Mouse (Mus musculus) myocyte (in vitro differentiated cells): ENCODE results near the gene Miip. TPM values are rescaled to one million over a fixed set of nuclear protein-coding genes. Genes with fewer than 3 reads are reported as not detected.
"Not testable (repeated sequence)": the region's sequence is repeated elsewhere in the genome, so short reads cannot be mapped to it uniquely, and the experiment has no call there.

Experiments used
- H3K27me3 ChIP-seq: one replicate; pipeline ENCODE4 v1.6.1; 2011; ENCODE audit not compliant: control insufficient read depth, insufficient read depth, insufficient read length
- H3K36me3 ChIP-seq: one replicate; pipeline ENCODE4 v1.6.1; 2011; ENCODE audit not compliant: control insufficient read depth, insufficient read depth
- H3K4me2 ChIP-seq: one replicate; pipeline ENCODE4 v1.6.1; 2011; ENCODE audit warnings: low read depth, control low read depth
- H3K4me3 ChIP-seq: one replicate; pipeline ENCODE4 v1.5.1; 2011; ENCODE audit warnings: mild to moderate bottlenecking, control low read depth, moderate library complexity
- H3K79me2 ChIP-seq: one replicate; pipeline ENCODE4 v1.6.1; 2011; ENCODE audit not compliant: control insufficient read depth, insufficient read depth
- H3ac ChIP-seq: one replicate; pipeline ENCODE4 v1.6.1; 2011; ENCODE audit not compliant: control insufficient read depth, insufficient read length
- CEBPB ChIP-seq: IDR thresholded peaks from 2 replicates; pipeline ENCODE4 v1.6.1; 2011; ENCODE audit warnings: mild to moderate bottlenecking, moderate library complexity; ENCODE audit not compliant: poor library complexity, insufficient read depth, severe bottlenecking
- E2F4 ChIP-seq: IDR thresholded peaks from one replicate; pipeline ENCODE4 v1.6.1; 2011; ENCODE audit warnings: mild to moderate bottlenecking, control low read depth, moderate library complexity; ENCODE audit not compliant: insufficient read depth
- MAX ChIP-seq: IDR thresholded peaks from one replicate; pipeline ENCODE4 v1.6.1; 2011; ENCODE audit warnings: low read depth, mild to moderate bottlenecking, control low read depth
- MYOD1 ChIP-seq, 3 experiments: IDR thresholded peaks; one replicate each; pipeline ENCODE4 v1.6.1; 2011; ENCODE audit warnings: control low read depth in 2 of 3, low read depth in 2 of 3, mild to moderate bottlenecking in 2 of 3, moderate library complexity in 1 of 3; ENCODE audit not compliant: insufficient read length in 2 of 3, control insufficient read depth in 1 of 3
- MYOG ChIP-seq, 3 experiments: IDR thresholded peaks; one replicate each; pipeline ENCODE4 v1.6.1; 2011; ENCODE audit warnings: control low read depth in 2 of 3, low read depth in 2 of 3, mild to moderate bottlenecking in 2 of 3; ENCODE audit not compliant: insufficient read length in 2 of 3, control insufficient read depth in 1 of 3, insufficient read depth in 1 of 3
- POLR2A ChIP-seq: IDR thresholded peaks from one replicate; pipeline ENCODE4 v1.6.1; 2011; ENCODE audit warnings: low read depth, mild to moderate bottlenecking, control low read depth, moderate library complexity; ENCODE audit not compliant: insufficient read length
- REST ChIP-seq: IDR thresholded peaks from one replicate; pipeline ENCODE4 v1.6.1; 2011; ENCODE audit warnings: mild to moderate bottlenecking, control low read depth, moderate library complexity; ENCODE audit not compliant: insufficient read depth, insufficient read length
- SRF ChIP-seq: IDR thresholded peaks from one replicate; pipeline ENCODE4 v1.6.1; 2011; ENCODE audit warnings: low read depth; ENCODE audit not compliant: control insufficient read depth, insufficient read length
- TCF12 ChIP-seq: IDR thresholded peaks from one replicate; pipeline ENCODE4 v1.6.1; 2011; ENCODE audit warnings: mild to moderate bottlenecking, control low read depth; ENCODE audit not compliant: poor library complexity, insufficient read depth, severe bottlenecking
- TCF3 ChIP-seq: IDR thresholded peaks from one replicate; pipeline ENCODE4 v1.6.1; 2011; ENCODE audit warnings: low read depth, control low read depth; ENCODE audit not compliant: insufficient read length
- USF1 ChIP-seq: IDR thresholded peaks from one replicate; pipeline ENCODE4 v1.6.1; 2011; ENCODE audit warnings: low read depth, mild to moderate bottlenecking, control low read depth, moderate library complexity
- polyA plus RNA-seq: library from polyadenylated mRNA; unstranded; fragments of >200 nt; fragmentation: generic; extraction: Trizol; gene quantifications from one replicate; pipeline ENCODE4 v1.2.1, GENCODE M21; 2012; ENCODE audit warnings: missing spikeins

Gene Miip
- polyA plus RNA-seq, 1 experiment = 11.0 TPM

DNA sequence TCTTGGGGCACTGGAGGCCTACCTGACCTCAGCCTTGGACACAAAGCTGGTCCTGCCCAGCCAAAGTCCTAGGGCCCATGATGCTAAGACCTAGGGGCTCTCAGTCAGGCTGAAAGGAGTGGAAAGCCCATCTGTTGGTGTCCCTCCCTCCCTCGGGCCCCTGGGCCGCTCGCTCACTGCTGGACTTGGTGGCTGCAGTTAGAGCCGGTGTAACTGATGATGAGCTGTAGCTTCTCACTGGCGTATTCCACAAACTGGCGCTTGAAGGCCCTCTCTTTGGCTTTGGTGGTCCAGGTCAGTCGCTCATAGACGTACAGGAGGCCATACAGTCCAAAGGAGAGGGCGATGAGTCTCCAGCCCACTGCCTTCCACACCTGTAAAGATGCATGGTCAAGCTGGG is 9.9 kb upstream of the Miip start:
- H3K27me3 ChIP-seq = no peaks in the 10 kb centered on the region
- H3ac ChIP-seq = no peak overlapping the region
- H3K79me2 ChIP-seq = no peaks in the 10 kb centered on the region
- TF ChIP-seq MAX (no peak), SRF (no peak), POLR2A (no peak), E2F4 (no peak), REST (no peak), CEBPB (no peak)
- peaks cover 38% of the 10 kb centered on the region for H3K36me3 ChIP-seq
- no peak overlapping the region for H3K4me3 ChIP-seq
- H3K4me2 ChIP-seq = no peak overlapping the region

DNA sequence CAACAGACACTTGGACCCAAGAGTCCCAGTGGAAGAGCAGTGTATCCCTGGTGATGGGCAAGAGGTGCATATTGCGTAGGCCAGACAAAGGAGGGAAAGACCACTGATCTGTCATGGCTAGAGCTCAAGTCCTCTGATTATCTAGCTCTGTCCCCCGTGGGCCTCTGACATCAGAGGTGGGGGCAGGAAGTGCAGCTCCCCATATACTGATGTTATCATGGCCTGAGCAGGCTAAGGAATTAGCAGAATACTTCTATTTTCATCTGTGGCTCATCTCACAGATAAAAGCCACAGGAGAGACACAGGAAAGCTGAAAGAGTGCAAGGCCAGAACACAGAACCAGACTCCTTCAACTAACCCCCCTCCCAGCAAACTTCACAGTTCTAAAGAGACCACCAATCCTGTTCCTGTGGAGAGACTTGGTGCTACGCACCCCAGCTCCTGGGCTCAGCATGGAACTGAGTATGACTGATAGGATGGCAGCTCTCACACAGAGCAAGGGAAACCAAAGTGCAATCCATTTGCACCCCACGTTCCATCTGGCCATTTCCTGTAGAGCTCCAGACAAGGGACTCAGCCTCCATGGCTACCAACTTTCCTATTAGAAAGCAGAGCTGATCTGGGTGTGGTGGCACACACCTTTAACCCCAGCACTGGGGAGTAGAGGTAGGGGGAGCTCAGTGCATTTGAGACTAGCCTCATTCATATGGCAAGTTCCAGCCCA is 7.4 kb upstream of the Miip start:
- Histone ChIP-seq H3K36me3 (peaks cover 48% of the 10 kb centered on the region), H3ac (no peak overlapping the region), H3K27me3 (no peaks in the 10 kb centered on the region), H3K79me2 (no peaks in the 10 kb centered on the region), H3K4me2 (no peak overlapping the region), H3K4me3 (no peak overlapping the region)
- TF ChIP-seq TCF3 (no peak), MAX (no peak), CEBPB (no peak), MYOD1 (IDR thresholded peaks at IDR 0.05; ENCODE audit: control insufficient read depth in 1 of 3, insufficient read length in 2 of 3, low read depth in 2 of 3) (no peak)

DNA sequence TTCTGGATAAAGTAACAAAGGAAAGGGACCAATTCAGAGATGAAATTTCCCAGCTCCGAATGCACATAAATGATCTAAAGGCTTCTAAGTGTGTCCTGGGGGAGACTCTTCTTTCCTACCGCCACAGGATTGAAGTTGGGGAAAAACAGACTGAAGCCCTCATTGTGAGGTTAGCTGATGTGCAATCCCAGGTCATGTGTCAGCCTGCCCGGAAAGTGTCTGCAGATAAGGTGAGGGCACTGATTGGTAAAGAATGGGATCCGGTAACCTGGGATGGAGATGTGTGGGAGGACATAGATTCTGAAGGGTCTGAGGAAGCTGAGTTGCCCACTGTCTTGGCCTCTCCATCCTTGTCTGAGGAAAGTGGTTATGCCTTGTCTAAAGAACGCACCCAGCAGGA is 622 bp upstream of the Miip start:
- TF ChIP-seq CEBPB = no peak
- no peak for TF ChIP-seq MYOG (IDR thresholded peaks at IDR 0.05; ENCODE audit: control insufficient read depth in 1 of 3, insufficient read depth in 1 of 3, insufficient read length in 2 of 3, low read depth in 2 of 3)
- no peak for TF ChIP-seq E2F4
- no peak for TF ChIP-seq MAX
- TF ChIP-seq TCF12 = no peak
- no peak for TF ChIP-seq MYOD1 (IDR thresholded peaks at IDR 0.05; ENCODE audit: control insufficient read depth in 1 of 3, insufficient read length in 2 of 3, low read depth in 2 of 3)
- TF ChIP-seq USF1 = no peak
- no peak for TF ChIP-seq TCF3
- H3K4me2 ChIP-seq = peak overlapping the region; percentile 88
- H3K27me3 ChIP-seq = no peaks in the 10 kb centered on the region
- peaks cover 22% of the 10 kb centered on the region for H3K79me2 ChIP-seq
- H3K36me3 ChIP-seq = peaks cover 24% of the 10 kb centered on the region
- peak overlapping the region; percentile 30 for H3ac ChIP-seq
- peak overlapping the region; percentile 78 for H3K4me3 ChIP-seq

DNA sequence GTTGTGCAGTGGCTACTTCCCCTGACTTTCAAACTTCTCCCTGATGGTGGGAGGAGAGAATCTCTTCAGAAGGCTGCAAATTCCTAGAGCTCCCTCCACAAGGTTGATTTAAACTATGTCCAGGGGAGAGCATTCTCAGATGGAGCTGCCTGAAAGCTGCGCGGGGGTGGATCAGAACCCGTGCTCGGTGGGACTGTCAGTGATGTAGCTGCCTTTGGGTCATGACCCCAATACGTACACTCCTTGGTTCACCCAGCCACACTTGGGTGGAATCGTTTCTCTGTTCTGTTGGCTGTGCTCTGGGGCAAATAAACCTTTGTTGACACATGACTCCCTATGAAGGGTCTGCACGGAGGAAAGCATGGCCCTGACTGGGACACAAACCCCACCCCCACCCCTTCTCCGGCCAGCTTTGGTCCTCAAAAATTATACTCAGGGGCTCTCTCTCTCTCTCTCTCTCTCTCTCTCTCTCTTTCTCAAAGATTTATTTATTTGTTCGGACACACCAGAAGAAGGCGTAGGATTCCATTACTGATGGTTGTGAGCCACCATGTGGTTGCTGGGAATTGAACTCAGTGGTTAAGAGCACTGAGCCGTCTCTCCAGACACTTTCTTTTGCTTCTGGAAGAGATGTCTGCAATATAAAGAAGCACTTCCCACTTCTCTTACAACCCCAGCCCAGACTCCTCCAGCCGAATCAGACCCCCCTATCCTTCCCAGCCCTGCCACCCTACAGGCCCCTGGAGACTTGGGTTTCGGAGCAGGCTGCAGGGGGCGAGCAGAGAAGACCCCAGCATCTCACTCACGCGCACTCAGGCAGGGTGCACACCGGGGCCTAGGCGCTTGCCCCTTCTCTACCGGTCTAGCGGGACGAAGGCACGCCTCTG is 810 bp downstream of the Miip start:
- H3K36me3 ChIP-seq = peaks cover 20% of the 10 kb centered on the region
- TF ChIP-seq MYOG (IDR thresholded peaks at IDR 0.05; ENCODE audit: control insufficient read depth in 1 of 3, insufficient read depth in 1 of 3, insufficient read length in 2 of 3, low read depth in 2 of 3) (no peak), MYOD1 (IDR thresholded peaks at IDR 0.05; ENCODE audit: control insufficient read depth in 1 of 3, insufficient read length in 2 of 3, low read depth in 2 of 3) (no peak), POLR2A (peak; percentile 71), MAX (no peak)
- no peaks in the 10 kb centered on the region for H3K27me3 ChIP-seq
- H3K4me2 ChIP-seq = peak overlapping the region; percentile 75
- H3K79me2 ChIP-seq = peaks cover 22% of the 10 kb centered on the region
- peak overlapping the region; percentile 78 for H3K4me3 ChIP-seq
- H3ac ChIP-seq = peak overlapping the region; percentile 30

- H3K27me3 ChIP-seq, H3K4me2 ChIP-seq, H3K4me3 ChIP-seq, H3ac ChIP-seq: not testable (repeated sequence)
- H3K79me2 ChIP-seq = peaks cover 22% of the 10 kb centered on the region
- H3K36me3 ChIP-seq = peaks cover 12% of the 10 kb centered on the region
Measured at GRCm38 (mm10) chr4:147866793-147867192, 1.8 kb downstream of the Miip start.

DNA sequence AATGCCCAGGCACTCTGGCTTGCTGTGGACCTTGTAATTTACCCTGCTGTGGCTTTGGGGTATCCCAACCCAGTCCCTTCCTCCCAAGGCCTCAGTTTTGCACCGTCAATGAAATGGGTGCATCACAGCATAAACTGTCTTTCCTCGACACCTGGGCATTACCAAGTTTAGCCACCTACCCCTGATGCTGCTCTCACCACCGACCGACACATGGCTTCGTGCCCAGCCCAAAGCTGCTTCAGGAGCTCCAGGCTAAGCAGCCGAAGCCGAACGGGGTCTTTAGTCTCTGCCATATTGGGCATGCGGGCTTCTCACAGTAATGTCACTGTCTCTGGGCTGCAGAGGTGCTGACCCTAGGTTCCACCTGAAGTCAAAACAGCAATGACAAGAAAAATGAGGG is 2.6 kb downstream of the Miip start:
- no peak overlapping the region for H3K4me2 ChIP-seq
- no peak overlapping the region for H3ac ChIP-seq
- H3K79me2 ChIP-seq = peaks cover 22% of the 10 kb centered on the region
- TF ChIP-seq E2F4 (no peak), REST (no peak)
- H3K36me3 ChIP-seq = peaks cover 14% of the 10 kb centered on the region
- no peak overlapping the region for H3K4me3 ChIP-seq
- no peaks in the 10 kb centered on the region for H3K27me3 ChIP-seq
